Mouse (Mus musculus): ENCODE results near the gene Slc5a6. TPM values are rescaled to one million over a fixed set of nuclear protein-coding genes. Genes with fewer than 3 reads are reported as not detected.

Slc5a6 gene
- total RNA-seq (2017) = 2.4 and 5.0 TPM in 2 replicates

DNA sequence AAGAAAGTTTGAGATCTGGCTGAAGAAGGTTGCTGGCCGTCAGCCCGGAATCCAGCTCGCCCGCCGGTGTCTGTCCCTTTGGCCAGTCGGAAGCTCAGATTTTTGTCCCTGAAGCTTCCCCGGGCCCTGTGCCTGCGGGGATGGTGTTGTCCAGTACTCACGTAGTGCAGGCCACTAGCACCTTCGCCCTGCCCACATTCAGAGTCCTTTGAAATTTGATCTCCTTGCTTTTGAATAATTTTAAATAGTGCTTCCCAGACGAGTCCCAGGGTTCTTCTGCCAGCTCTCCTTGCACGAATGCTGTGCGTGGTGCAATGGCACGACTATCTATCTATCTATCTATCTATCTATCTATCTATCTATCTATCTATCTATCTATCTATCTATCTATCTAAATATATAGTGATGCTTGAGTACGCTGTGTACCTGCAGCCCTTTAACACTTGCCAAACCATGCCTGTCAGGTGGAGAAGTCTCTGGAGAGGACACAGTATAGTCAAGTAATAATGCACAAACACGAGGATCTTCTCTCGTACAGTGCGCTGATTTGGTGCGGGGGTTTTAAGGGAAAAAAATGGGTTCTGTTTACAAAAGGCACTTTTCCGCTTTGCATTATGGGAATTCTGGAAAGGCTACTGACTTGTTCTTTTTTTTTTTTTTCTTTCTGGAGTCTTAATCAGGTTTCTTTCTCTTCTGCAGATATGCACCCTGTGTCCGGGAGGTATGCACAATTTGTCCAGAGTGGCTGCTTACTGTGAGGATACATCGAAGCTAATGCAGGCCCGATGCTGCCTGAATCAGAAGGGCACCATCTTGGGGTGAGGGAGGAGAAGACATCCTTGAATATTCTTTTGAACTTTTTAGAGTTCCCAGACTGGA, at the start of gene Slc5a6:
Slc5a6 (minus strand) TSS at position 162 of the 879 bp plus-strand sequence.
- ATAC-seq (ENCODE audit: extremely low read depth, insufficient number of reproducible peaks, low FRiP score, poor library complexity, severe bottlenecking) = peak; percentile 34; the same call in 1 of the 2 replicates

DNA sequence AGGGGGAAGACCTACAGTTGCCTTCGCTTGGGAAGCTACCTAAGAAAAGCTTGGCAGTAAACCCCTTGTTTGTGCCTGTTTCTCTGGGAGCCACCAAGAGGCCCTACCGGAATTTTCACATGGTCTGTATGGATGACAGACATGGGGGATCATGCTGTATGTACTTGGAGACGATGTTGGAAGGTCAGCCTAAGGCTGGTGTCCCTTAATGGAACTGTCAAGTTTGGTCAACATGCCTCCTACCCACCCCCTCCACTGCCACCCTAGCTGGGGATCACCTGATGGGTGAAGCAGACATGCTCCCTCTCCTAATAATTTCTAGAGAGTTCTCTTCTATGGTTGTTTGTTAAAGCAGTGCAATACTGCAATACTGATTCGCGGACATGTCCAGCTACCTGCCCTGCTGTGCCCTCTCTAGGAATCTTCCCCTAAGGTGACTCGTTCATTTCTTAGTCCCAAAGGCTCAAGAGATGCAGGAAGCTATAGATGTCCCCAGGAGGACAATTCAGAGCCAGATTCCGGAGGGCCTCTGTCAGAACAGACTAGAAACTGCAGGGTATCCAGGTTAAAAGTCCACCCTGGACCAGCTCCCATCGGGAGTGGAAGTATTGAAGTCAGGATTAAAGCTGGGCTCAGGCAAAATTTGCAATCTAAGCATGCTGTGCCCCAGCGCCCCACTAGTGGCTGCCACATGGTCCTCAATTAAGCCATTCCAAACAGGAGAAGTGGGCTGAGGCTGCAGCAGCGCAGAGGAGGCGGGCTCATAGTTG, 47.2 kb upstream of the Slc5a6 start:
- ATAC-seq (ENCODE audit: extremely low read depth, insufficient number of reproducible peaks, low FRiP score, poor library complexity, severe bottlenecking) = no peak

DNA sequence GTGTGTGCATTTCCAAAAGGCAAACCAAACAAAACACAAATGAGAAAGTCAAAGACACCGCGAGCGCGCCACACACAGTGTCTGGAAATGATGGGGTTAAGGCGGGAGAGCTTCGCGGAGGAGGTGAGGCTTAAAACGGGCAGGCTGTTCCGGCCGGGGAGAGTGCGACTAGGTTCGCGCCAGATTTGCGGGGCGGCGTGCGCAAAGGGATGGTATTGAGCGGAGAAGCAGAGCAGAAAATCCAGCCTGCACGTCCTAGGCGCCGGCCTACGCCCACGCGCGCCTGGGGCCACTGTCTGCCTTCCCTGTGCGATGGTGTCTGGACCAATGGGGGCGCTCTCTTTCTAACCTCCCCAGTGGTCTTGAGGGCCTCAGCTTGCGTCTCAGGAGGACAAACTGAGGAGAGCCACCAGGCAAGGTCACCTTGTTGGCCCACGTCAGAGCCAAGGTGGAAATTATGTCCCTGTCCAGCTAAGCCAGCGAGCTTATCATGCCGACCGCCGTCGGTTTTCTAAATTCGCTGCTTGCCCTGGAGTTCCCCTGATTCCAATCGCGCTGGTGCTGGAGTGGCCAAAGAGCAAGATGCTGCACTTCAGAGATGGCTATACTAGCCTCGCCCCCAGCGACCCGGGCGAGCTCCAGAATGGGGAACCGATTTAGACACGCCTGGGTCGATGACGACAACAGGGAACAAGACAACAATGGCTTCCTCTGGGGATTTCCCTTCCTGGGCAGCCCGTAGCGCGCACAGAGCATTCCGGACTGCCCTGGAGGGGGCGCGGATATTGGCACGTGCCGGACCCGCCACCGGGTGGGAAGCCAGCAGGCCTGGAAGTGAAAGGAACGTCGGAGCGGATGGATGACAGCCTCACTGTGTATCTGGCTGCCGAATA, 46.3 kb upstream of the Slc5a6 start:
- ATAC-seq (ENCODE audit: extremely low read depth, insufficient number of reproducible peaks, low FRiP score, poor library complexity, severe bottlenecking) = peak; percentile 79

DNA sequence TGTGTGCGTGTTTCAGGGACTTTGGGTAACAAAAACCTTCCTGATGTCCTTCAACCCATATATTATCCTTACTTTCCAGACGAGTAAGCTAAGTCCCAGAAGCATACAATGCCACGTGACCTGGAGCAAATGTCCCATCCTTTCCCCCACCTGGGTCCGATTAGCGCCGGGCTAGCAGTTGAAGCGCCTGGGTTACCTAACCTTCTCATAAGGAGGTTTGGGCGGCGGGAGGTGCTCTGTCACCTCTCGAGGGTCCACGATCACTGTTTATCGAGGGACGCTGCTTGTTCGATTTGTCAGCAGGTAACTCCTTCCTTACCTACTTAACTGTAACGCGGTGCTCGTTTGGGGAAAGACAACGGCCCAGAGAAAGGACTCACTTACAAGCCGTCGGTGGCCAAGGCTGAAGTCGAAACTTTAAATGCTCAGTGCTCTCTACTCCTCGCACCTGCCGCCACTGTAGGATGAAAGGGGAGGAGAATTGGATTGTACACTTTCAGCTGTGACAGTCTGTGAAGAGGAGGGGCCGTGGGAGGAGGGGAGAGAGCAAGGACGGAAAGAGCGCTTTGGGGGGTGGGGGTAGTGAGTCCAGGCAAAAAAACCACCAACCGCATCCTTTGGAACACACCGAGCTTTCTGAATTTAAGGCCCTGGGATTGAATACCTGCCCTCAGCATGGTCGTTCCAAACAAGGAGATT, 45.5 kb upstream of the Slc5a6 start:
- no peak for ATAC-seq (ENCODE audit: extremely low read depth, insufficient number of reproducible peaks, low FRiP score, poor library complexity, severe bottlenecking)

DNA sequence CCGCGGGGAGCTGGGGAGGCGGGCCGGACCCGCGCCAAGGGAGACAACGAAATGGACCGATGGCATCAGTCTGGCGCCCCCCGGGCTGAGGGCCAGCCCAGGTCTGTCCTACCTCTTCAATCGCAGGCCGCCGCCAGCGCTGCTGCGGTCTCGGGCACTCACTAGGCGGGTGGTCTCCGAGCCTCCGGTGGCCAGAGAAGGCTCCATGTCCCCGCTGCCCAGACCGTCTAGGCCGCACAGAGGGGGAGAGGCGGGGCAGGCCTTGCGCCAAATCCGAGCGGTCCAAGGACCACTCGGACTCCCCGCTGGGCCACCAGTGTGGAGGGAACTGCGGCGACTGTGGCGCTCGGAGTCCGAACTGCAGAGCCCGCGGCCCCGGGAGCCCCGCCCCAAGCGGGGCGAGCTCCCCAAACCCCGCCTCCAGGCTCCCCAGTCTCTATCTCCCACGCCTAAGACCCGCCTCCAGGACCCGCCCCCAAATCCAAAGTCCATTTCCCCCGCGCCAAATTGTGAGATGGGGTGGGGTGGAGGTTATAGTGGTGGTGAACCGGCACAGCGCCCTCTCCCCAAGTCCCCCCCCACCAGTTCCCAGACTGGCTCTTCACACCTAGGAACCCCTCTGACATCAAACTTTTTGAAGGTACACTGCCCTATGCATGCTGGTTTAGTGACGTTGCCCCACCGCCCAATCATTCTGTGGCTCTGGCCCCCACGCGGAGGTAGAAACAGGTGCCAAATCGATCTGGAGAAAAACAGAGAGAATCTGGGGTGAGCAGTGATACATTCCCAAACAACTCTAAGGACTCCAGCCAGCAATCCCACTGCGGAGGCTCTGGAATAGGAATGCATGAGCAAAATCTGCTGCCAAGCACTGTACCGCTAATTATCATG, 44.7 kb upstream of the Slc5a6 start:
- ATAC-seq (ENCODE audit: extremely low read depth, insufficient number of reproducible peaks, low FRiP score, poor library complexity, severe bottlenecking) = no peak

DNA sequence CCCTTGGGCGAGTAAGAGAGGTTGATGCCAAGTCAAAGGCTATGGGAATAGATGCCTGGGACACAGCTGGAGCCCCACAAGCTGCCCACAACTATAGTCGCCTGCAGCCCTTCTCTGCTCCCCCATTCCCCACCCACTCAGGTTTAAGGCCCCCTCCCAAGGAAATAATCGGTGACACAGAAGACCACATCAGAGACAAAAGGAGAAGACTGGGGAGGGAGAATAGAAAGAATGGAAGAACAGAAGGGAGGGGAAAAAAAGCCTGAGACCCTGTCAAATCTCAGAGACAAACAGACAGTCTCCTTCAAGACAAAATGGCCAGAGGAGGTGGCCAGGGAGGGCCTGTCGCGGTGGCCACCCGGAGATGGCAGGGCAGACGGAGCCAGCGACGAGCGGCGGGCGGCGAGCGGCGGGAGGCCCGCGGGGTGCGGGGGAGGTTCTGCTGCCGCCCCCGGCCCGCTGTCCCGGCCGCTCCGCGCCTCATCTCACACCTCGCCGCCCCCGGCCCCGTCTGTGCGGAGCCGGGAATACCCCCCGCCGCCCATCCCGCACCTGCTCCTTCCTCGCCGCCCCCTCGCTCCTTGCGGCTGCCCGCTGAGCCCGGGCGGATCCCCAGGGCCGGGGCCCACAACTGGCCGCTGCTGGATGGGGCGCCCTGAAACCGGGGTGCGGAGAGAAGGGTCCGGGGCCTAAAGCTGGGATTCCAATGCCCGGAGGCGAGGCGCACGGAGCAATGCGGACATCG, 43.7 kb upstream of the Slc5a6 start:
- no peak for ATAC-seq (ENCODE audit: extremely low read depth, insufficient number of reproducible peaks, low FRiP score, poor library complexity, severe bottlenecking)

DNA sequence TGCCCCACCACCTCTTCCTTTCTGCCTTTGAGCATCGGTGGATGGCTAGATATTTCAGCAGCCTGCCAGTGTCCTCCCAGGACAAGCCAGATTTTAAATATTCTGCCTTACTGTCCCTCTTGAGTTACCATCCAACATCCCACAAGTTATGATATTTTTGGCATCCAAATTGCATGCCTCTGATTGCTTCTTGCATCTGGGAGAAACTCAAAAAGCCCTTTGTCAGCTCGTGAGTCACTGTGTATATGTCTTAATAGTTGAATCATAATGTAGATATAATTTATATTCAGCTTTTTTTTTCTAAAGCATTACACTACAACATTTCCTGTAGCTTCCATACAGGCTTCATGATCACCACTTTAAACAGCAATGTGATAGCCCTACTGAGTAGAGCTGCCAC, 38.4 kb upstream of the Slc5a6 start:
- ATAC-seq (ENCODE audit: extremely low read depth, insufficient number of reproducible peaks, low FRiP score, poor library complexity, severe bottlenecking) = no peak

DNA sequence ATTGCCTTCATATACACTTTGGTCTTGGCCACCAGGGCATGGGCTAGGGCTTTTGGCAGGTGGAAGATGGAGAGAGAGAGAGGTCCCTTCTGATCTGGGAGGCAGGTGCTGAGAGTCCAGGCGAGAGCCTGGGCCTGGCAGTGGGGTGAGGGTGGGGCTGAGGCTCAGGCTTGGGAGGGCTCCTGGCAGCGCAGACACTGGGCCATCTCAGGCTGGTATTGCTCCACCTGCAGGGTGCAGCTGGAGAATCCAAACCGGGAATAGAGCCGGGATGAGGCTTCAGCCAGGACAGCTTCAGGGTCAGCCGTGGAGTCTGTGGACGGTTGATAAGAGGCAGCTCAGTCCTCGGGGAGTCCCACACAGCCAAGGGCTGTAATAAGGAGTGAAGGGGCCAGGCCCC, 37.9 kb upstream of the Slc5a6 start:
- no peak for ATAC-seq (ENCODE audit: extremely low read depth, insufficient number of reproducible peaks, low FRiP score, poor library complexity, severe bottlenecking)

DNA sequence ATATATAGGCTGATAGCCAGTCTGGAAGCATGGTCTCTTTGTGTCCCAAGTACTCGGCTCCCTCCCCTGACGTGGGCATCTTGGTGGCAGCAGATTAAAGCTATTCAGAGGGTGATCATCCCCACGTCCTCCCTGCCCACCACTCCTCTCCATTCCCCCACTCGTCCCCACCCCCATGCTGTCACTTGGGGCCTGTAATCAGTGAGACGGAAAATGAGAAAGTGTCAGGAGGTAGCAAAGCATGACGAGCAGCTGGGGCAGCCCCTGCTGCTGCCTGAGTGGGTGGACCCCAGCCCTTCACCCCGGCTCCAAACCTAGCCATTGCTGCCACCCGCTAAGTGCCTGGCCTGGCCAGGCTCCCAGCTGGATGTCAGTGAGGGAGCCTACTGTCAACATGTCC, 35.2 kb upstream of the Slc5a6 start:
- ATAC-seq (ENCODE audit: extremely low read depth, insufficient number of reproducible peaks, low FRiP score, poor library complexity, severe bottlenecking) = peak; percentile 21; the same call in 1 of the 2 replicates

DNA sequence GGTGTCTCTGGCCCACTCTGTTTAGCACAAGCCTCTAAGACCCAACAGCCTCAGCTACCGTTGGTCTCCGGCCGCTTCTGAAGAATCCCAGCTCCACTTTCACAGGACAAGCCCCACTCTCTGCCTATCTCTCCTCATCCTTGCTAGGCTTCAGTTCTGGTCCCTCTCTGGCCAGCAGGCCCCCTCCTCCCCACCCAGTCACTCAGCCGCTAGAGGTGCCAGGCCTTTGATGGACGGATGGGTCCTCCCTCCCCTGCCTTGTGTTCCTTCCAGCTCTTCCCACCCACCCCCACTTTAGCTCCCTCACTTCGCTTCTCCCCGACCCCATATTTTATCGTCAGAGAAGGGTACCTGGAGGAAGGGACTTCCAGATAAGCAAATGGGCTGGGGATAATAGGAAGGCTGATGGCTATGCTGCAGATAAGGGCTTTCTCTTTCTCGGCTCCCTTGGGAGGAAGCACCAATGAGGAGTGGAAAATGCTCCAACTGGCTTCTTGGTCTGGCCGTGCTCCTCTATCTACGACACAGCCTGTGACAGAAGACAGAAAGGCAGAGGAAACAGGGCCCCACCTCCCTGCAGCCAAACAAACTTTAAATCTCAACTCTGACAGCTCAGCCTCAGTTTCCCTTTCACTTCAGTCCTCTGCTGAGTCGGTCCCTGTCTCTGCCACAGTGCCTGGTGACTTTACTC, 34.4 kb upstream of the Slc5a6 start:
- ATAC-seq (ENCODE audit: extremely low read depth, insufficient number of reproducible peaks, low FRiP score, poor library complexity, severe bottlenecking) = no peak

DNA sequence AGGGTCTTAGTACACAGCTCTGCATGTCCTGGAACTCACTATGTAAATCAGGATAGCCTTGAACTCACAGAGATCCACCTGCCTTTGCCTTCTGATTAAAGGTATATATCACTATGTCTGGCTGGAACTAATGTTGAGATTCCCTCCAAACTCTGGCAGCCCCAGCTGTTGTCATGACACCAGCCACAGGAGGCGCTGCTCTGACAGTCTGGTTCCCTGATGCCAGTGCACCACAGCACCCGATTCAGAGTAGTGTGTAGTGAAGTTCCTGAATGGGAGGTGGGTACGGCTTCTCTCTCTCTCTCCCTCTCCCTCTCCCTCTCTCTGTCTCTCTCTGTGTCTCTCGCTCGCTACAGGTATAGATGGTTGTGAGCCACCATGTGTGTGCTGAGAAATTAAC, 33.6 kb upstream of the Slc5a6 start:
- peak; percentile 70 for ATAC-seq (ENCODE audit: extremely low read depth, insufficient number of reproducible peaks, low FRiP score, poor library complexity, severe bottlenecking)

DNA sequence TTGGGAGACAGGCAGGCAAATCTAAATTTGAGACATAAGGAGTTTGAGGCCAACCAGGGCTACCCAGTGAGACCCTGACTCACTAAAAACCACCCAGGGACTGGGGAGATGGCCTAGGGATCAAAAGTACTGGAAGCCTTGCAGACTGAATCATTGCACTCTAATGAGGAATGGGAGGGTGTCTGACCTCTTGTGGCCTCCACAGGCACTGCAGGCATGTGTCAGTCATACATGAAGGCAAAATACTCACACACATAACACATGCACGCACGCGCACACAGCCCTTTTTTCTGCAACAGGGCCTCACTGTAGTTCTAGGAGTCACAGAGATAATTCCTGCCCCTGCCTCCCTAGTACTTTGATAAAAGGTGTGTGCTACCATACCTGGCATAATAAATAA, 32.7 kb upstream of the Slc5a6 start:
- 0 out of 2 replicates have a peak, but pooled peaks have one; percentile 23 for ATAC-seq (ENCODE audit: extremely low read depth, insufficient number of reproducible peaks, low FRiP score, poor library complexity, severe bottlenecking)

DNA sequence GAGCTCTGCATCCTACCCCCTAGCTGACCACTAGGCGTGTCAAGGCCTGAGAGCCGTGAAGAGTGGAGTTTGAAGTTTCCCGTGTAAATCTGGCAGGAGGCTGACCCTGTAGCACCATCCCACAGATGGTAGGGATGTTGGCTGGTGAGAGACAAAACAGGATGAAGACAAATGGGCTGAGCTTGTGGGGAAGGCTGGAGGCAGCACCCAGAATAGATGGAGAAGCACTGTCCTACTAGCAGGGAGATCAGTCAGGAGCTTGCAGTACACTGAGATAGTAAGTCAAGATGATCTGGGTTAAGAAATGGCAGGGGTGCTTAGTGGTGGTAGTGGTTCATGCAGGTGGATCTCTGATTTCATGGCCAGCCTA, 32.1 kb upstream of the Slc5a6 start:
- no peak for ATAC-seq (ENCODE audit: extremely low read depth, insufficient number of reproducible peaks, low FRiP score, poor library complexity, severe bottlenecking)

DNA sequence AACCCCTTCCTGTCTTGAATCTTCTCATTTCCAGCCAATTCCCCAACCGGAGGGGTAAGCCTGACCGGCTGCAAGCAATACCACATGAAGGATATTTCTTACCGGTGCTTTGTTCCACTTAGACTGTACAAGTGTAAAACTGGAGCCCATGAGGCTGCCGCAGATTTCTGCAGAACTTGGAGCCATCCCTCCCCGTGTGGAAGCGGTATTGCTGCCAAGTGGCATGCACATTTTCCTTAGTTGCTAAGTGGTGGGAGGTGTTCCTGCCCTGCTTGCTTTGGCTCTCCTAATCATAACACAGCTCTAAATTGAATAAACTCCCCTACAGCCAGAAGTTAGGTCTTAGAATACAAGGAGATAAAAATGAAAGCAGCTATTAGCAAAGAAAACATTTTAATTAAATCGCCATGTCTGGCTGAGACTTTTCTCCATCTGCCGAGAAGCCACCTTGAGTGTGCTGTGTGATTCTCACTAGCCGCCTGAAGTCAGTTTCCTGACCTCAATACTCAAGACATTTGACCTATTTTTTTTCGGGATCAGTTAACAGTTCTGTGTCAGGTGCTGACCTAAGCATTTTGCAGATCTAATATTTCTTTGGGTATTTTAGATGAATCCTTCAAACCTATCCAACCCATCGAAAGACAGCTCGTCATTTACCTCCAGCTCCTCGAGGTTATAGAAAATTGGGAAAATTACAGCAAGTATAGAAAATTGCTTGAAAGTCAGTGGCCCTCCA, 31.5 kb upstream of the Slc5a6 start:
- no peak for ATAC-seq (ENCODE audit: extremely low read depth, insufficient number of reproducible peaks, low FRiP score, poor library complexity, severe bottlenecking)

DNA sequence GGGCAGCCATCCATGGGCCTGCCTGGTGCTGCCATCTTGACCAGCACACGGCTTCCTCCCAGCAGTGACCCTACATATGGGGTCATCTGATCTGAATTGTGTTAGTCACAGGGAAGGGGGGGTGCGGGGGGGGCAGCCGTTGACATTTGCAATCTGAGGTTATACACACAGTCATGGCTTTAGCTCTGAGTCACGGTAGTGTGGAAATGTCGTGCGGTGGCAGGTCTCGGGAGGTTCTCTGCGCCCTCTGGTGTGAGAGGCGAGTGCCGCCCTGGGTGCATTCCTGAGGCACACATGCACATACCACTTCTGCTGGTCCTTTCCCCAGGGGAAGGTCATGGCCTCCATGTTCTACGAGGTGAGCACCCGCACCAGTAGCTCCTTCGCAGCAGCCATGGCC, 27.6 kb upstream of the Slc5a6 start:
- no peak for ATAC-seq (ENCODE audit: extremely low read depth, insufficient number of reproducible peaks, low FRiP score, poor library complexity, severe bottlenecking)

DNA sequence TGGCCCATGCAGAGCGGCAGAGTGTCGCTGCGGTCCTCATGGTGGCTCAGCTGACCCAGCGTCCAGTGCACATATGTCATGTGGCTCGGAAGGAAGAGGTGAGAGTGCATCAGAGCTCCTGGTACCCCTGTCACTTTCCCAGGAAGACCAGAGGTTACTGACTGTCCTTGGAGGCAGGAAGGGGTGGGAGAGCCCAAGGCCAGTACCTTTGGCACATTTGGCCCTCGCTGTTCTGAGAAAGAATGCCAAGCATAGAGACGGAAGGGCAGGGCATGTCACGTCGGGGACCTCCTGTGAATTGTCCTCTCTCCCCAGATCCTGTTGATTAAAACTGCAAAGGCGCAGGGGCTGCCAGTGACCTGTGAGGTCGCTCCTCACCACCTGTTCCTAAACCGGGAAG, 24.5 kb upstream of the Slc5a6 start:
- ATAC-seq (ENCODE audit: extremely low read depth, insufficient number of reproducible peaks, low FRiP score, poor library complexity, severe bottlenecking) = no peak
